Comparison of ENCODE assay signal across 28 mouse cellular contexts in the genomic region with DNA sequence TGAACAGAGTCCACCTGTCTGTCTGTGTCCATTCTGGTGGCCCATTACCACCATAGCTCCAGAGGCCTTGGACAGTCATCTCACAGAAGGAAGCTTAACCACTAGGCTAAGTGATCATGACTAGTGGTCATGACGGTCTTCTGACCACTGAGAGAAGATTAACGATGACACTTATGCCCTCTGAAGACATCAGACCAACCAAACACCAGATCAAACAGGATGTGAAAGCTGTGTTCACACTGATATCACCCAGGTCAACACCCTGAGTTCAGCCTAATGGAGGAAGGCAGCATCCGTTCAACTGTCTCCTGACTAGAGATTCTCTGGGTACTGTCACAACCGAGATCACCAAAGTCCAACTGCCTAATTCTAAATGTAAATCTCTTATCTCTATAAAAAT. TPM values are rescaled to one million over a fixed set of nuclear protein-coding genes. Genes with fewer than 3 reads are reported as not detected.
DNase-seq lines count a peak whose midpoint lies in the region; ATAC-seq and TF ChIP-seq lines count a peak whose summit lies in the region.
"Had no signal": no experiment of that assay in that cellular context is flagged by ENCODE, and none has a peak within 500 bp of the region (broad histone marks: within the 10 kb centered on the region; RNA-seq: fewer than 3 reads in every experiment).

No protein-coding gene starts in this region.

- peaks cover 10% of the 10 kb centered on the region; the same call in 1 of the 2 replicates for H3K36me3 ChIP-seq in liver, embryonic 15.5 days (replicated peaks)
- no peaks in the 10 kb centered on the region for H3K36me3 ChIP-seq in hindbrain, postnatal 0 days (ENCODE audit: insufficient read depth, low read length)
- H3K36me3 ChIP-seq: embryonic facial prominence, embryonic 12.5 days; heart, embryonic 15.5 days; hindbrain, embryonic 15.5 days; intestine, embryonic 15.5 days; limb, embryonic 12.5 days; midbrain, embryonic 10.5 days; neural tube, embryonic 15.5 days; stomach, embryonic 15.5 days had no signal

- TF ChIP-seq CTCF in hindbrain, postnatal 0 days (IDR thresholded peaks at IDR 0.05; ENCODE audit: low read depth): no peak

- H3K27me3 ChIP-seq in liver, embryonic 15.5 days: no peaks in the 10 kb centered on the region
- H3K27me3 ChIP-seq in hindbrain, postnatal 0 days (ENCODE audit: insufficient read depth, low read length): no peaks in the 10 kb centered on the region
- H3K27me3 ChIP-seq: CH12.LX; embryonic facial prominence, embryonic 12.5 days; heart, embryonic 15.5 days; hindbrain, embryonic 15.5 days; intestine, embryonic 15.5 days; limb, embryonic 12.5 days; neural tube, embryonic 15.5 days; stomach, embryonic 15.5 days had no signal

- no peaks in the 10 kb centered on the region for H3K9me3 ChIP-seq in liver, embryonic 15.5 days (replicated peaks)
- no peaks in the 10 kb centered on the region for H3K9me3 ChIP-seq in hindbrain, postnatal 0 days (ENCODE audit: low read length)
- H3K9me3 ChIP-seq: embryonic facial prominence, embryonic 12.5 days; heart, embryonic 15.5 days; hindbrain, embryonic 15.5 days; intestine, embryonic 15.5 days; limb, embryonic 12.5 days; midbrain, embryonic 10.5 days; neural tube, embryonic 15.5 days; stomach, embryonic 15.5 days had no signal

- H3K4me1 ChIP-seq in liver, embryonic 15.5 days (replicated peaks): peaks cover 13% of the 10 kb centered on the region
- H3K4me1 ChIP-seq in hindbrain, postnatal 0 days (ENCODE audit: insufficient read depth, low read length): no peaks in the 10 kb centered on the region
- H3K4me1 ChIP-seq: embryonic facial prominence, embryonic 12.5 days; heart, embryonic 15.5 days; hindbrain, embryonic 15.5 days; intestine, embryonic 15.5 days; limb, embryonic 12.5 days; midbrain, embryonic 10.5 days; stomach, embryonic 15.5 days had no signal

- peak; percentile 65 for DNase-seq in 416B (ENCODE audit: low read depth)
- peak; percentile 64 for DNase-seq in MEL-GATA-1-ER (ENCODE audit: extremely low read depth, low read depth)
- no peak for DNase-seq in frontal cortex, postnatal 36 days (ENCODE audit: low spot score in 2 of 2)
- DNase-seq in hindbrain, postnatal 0 days (ENCODE audit: low spot score): no peak
- DNase-seq: adrenal gland, postnatal 36 days; B cell, adult 2 months; cerebellum, adult 9-10 months; forebrain, postnatal 0 days; gastrocnemius, postnatal 36 days; heart, postnatal 36 days; kidney, adult 8-10 months; kidney, postnatal 14 days; lung, adult 2 months; right cerebral cortex, adult 18-20 months; thymus, adult 2 months had no signal

- H3K4me2 ChIP-seq in liver, embryonic 15.5 days: no peak overlapping the region
- no peak overlapping the region for H3K4me2 ChIP-seq in hindbrain, postnatal 0 days (ENCODE audit: low read depth, low read length)
- H3K4me2 ChIP-seq: embryonic facial prominence, embryonic 12.5 days; heart, embryonic 15.5 days; hindbrain, embryonic 15.5 days; intestine, embryonic 15.5 days; limb, embryonic 12.5 days; neural tube, embryonic 15.5 days; stomach, embryonic 15.5 days had no signal

- H3K9ac ChIP-seq in liver, embryonic 15.5 days: no peak overlapping the region
- H3K9ac ChIP-seq in hindbrain, postnatal 0 days (replicated peaks; ENCODE audit: low read length): no peak overlapping the region
- H3K9ac ChIP-seq: embryonic facial prominence, embryonic 12.5 days; forebrain, postnatal 0 days; heart, embryonic 15.5 days; hindbrain, embryonic 15.5 days; intestine, embryonic 15.5 days; limb, embryonic 12.5 days; neural tube, embryonic 15.5 days; stomach, embryonic 15.5 days had no signal

- 15% methylated on average over 4 of the region's 4 CpGs for WGBS in liver, embryonic 15.5 days (ENCODE audit: insufficient replicate concordance)
- 89% methylated on average over 4 of the region's 4 CpGs for WGBS in hindbrain, postnatal 0 days

- no peak overlapping the region for H3K27ac ChIP-seq in liver, embryonic 15.5 days (replicated peaks)
- H3K27ac ChIP-seq in hindbrain, postnatal 0 days: no peak overlapping the region
- H3K27ac ChIP-seq: embryonic facial prominence, embryonic 12.5 days; heart, embryonic 15.5 days; hindbrain, embryonic 15.5 days; intestine, embryonic 15.5 days; limb, embryonic 12.5 days; midbrain, embryonic 10.5 days; neural tube, embryonic 15.5 days; stomach, embryonic 15.5 days had no signal

- H3K4me3 ChIP-seq in liver, embryonic 15.5 days (replicated peaks): no peak overlapping the region
- H3K4me3 ChIP-seq in hindbrain, postnatal 0 days (ENCODE audit: low read length): no peak overlapping the region
- H3K4me3 ChIP-seq: embryonic facial prominence, embryonic 12.5 days; heart, embryonic 15.5 days; hindbrain, embryonic 15.5 days; intestine, embryonic 15.5 days; limb, embryonic 12.5 days; midbrain, embryonic 10.5 days; neural tube, embryonic 15.5 days; stomach, embryonic 15.5 days had no signal

- ATAC-seq in liver, embryonic 15.5 days (ENCODE audit: insufficient read depth): peak; percentile 58; the same call in 1 of the 2 replicates
- ATAC-seq in megakaryocyte-erythroid progenitor cell, adult 5-6 weeks (replicated peaks; ENCODE audit: low FRiP score, low TSS enrichment, poor library complexity, severe bottlenecking): peak; percentile 92
- no peak for ATAC-seq in hindbrain, postnatal 0 days
- no peak for ATAC-seq in frontal cortex, adult (ENCODE audit: low TSS enrichment)
- ATAC-seq: forebrain, postnatal 0 days; intestine, embryonic 15.5 days; midbrain, embryonic 16.5 days had no signal

RNA-seq across cellular contexts. Expression of a gene that starts 17.7 kb away (rescaled TPM):
- 2.1 and 2.9 TPM in 2 replicates for polyA plus RNA-seq in liver, embryonic 15.5 days (2015; fragmentation: Nextera tagmentation; extraction: Ambion mirVana)
- 9.5 and 14.1 TPM in 2 replicates for total RNA-seq in megakaryocyte-erythroid progenitor cell, adult 5-6 weeks (2014; fragmentation: Nextera tagmentation)
- total RNA-seq in megakaryocyte-erythroid progenitor cell, adult 5-6 weeks (2017): 2.9 and 5.5 TPM in 2 replicates
- 4.9 and 5.7 TPM in 2 replicates for total RNA-seq in hindbrain, postnatal 0 days (2014; rRNA removed)
- polyA plus RNA-seq in hindbrain, postnatal 0 days (2015; fragmentation: Nextera tagmentation; extraction: Ambion mirVana): 3.0 and 3.5 TPM in 2 replicates

Comparison
In these comparisons a context has a peak if more than half of its experiments do, and no peak if none do; other contexts are left out.
1. DNase-seq: peak in 416B (single experiment) and MEL-GATA-1-ER (single experiment); none in frontal cortex, postnatal 36 days (0 of 2) and hindbrain, postnatal 0 days (single experiment).
2. ATAC-seq: peak in liver, embryonic 15.5 days (single experiment) and megakaryocyte-erythroid progenitor cell, adult 5-6 weeks (single experiment); none in hindbrain, postnatal 0 days (single experiment) and frontal cortex, adult (single experiment).